Mouse (Mus musculus): ENCODE results near the gene Trim33. TPM values are rescaled to one million over a fixed set of nuclear protein-coding genes. Genes with fewer than 3 reads are reported as not detected.
A peak's percentile ranks its signal among the peaks of the same experiment; 100 is the strongest.

Gene Trim33
- total and polyA plus RNA-seq, 2 experiments from 2014 or later, result 19.3 to 63.3 TPM

- H3K9me3 ChIP-seq (ENCODE audit: low read length), result no peaks in the 10 kb centered on the region
- no peak for TF ChIP-seq CTCF (IDR thresholded peaks at IDR 0.05; ENCODE audit: low read depth)
Observed at GRCm38 (mm10) chr3:103397523-103397922, 118.4 kb downstream of the Trim33 start.

GRCm38 (mm10) chr3:103400807-103401206 is 121.7 kb downstream of the Trim33 start:
- no peaks in the 10 kb centered on the region for H3K27me3 ChIP-seq (ENCODE audit: insufficient read depth, low read length)
- no peak for TF ChIP-seq CTCF (IDR thresholded peaks at IDR 0.05; ENCODE audit: low read depth)
- H3K9ac ChIP-seq (replicated peaks; ENCODE audit: low read length), result no peak overlapping the region
- H3K4me3 ChIP-seq (ENCODE audit: low read length), result no peak overlapping the region
- H3K36me3 ChIP-seq (ENCODE audit: insufficient read depth, low read length), result no peaks in the 10 kb centered on the region
- no peaks in the 10 kb centered on the region; the same call in 1 of the 2 replicates for H3K4me1 ChIP-seq (ENCODE audit: insufficient read depth, low read length)
- H3K4me2 ChIP-seq (ENCODE audit: low read depth, low read length), result no peak overlapping the region
- peak overlapping the region; percentile 65; the same call in 1 of the 2 replicates for H3K27ac ChIP-seq
- H3K9me3 ChIP-seq (ENCODE audit: low read length), result no peaks in the 10 kb centered on the region
- WGBS, result 71% methylated on average over 6 of the region's 6 CpGs
- no peak for ATAC-seq
- DNase-seq (ENCODE audit: low spot score), result no peak

More at GRCm38 (mm10) chr3:103397523-103397922, 118.4 kb downstream of the Trim33 start:
- no peak overlapping the region for H3K9ac ChIP-seq (replicated peaks; ENCODE audit: low read length)
- no peak overlapping the region for H3K27ac ChIP-seq
- H3K36me3 ChIP-seq (ENCODE audit: insufficient read depth, low read length), result no peaks in the 10 kb centered on the region
- ATAC-seq, result no peak
- no peaks in the 10 kb centered on the region; the same call in 1 of the 2 replicates for H3K4me1 ChIP-seq (ENCODE audit: insufficient read depth, low read length)
- H3K27me3 ChIP-seq (ENCODE audit: insufficient read depth, low read length), result no peaks in the 10 kb centered on the region
- no peak overlapping the region for H3K4me3 ChIP-seq (ENCODE audit: low read length)
- no peak for DNase-seq (ENCODE audit: low spot score)
- 90% methylated on average over 3 of the region's 3 CpGs for WGBS
- H3K4me2 ChIP-seq (ENCODE audit: low read depth, low read length), result no peak overlapping the region

GRCm38 (mm10) chr3:103401342-103402098 is 122.4 kb downstream of the Trim33 start:
- DNase-seq (ENCODE audit: low spot score), result peak; percentile 78
- peak; percentile 86 for ATAC-seq
- Histone ChIP-seq H3K27ac (peak overlapping the region; percentile 65), H3K9ac (replicated peaks; ENCODE audit: low read length) (no peak overlapping the region), H3K4me1 (ENCODE audit: insufficient read depth, low read length) (no peaks in the 10 kb centered on the region; the same call in 1 of the 2 replicates), H3K36me3 (ENCODE audit: insufficient read depth, low read length) (no peaks in the 10 kb centered on the region), H3K27me3 (ENCODE audit: insufficient read depth, low read length) (no peaks in the 10 kb centered on the region), H3K9me3 (ENCODE audit: low read length) (no peaks in the 10 kb centered on the region), H3K4me3 (ENCODE audit: low read length) (no peak overlapping the region), H3K4me2 (ENCODE audit: low read depth, low read length) (0 out of 2 replicates have a peak overlapping the region, but pooled peaks have one; percentile 13)
- no peak for TF ChIP-seq CTCF (IDR thresholded peaks at IDR 0.05; ENCODE audit: low read depth)
- WGBS, result 22% methylated on average over 17 of the region's 17 CpGs

- H3K4me1 ChIP-seq (ENCODE audit: insufficient read depth, low read length), result no peaks in the 10 kb centered on the region; the same call in 1 of the 2 replicates
- WGBS, result 14% methylated on average over 10 of the region's 10 CpGs
- no peaks in the 10 kb centered on the region for H3K36me3 ChIP-seq (ENCODE audit: insufficient read depth, low read length)
- H3K27me3 ChIP-seq (ENCODE audit: insufficient read depth, low read length), result no peaks in the 10 kb centered on the region
- 0 out of 2 replicates have a peak, but pooled peaks have one; percentile 39 for ATAC-seq
- H3K4me2 ChIP-seq (ENCODE audit: low read depth, low read length), result no peak overlapping the region
- H3K9me3 ChIP-seq (ENCODE audit: low read length), result no peaks in the 10 kb centered on the region
- H3K27ac ChIP-seq, result peak overlapping the region; percentile 16; the same call in 1 of the 2 replicates
- no peak for TF ChIP-seq CTCF (IDR thresholded peaks at IDR 0.05; ENCODE audit: low read depth)
- H3K9ac ChIP-seq (replicated peaks; ENCODE audit: low read length), result no peak overlapping the region
- DNase-seq (ENCODE audit: low spot score), result peak; percentile 30
- no peak overlapping the region for H3K4me3 ChIP-seq (ENCODE audit: low read length)
Observed at GRCm38 (mm10) chr3:103402212-103402611, 123.1 kb downstream of the Trim33 start.

GRCm38 (mm10) chr3:103405135-103405534 is 126.0 kb downstream of the Trim33 start:
- no peak for DNase-seq (ENCODE audit: low spot score)
- H3K4me3 ChIP-seq (ENCODE audit: low read length), result no peak overlapping the region

GRCm38 (mm10) chr3:103405871-103406765 is 127.0 kb downstream of the Trim33 start:
- no peaks in the 10 kb centered on the region for H3K27me3 ChIP-seq (ENCODE audit: insufficient read depth, low read length)
- H3K36me3 ChIP-seq (ENCODE audit: insufficient read depth, low read length), result no peaks in the 10 kb centered on the region
- no peaks in the 10 kb centered on the region; the same call in 1 of the 2 replicates for H3K4me1 ChIP-seq (ENCODE audit: insufficient read depth, low read length)
- H3K9me3 ChIP-seq (ENCODE audit: low read length), result no peaks in the 10 kb centered on the region
- no peak for TF ChIP-seq CTCF (IDR thresholded peaks at IDR 0.05; ENCODE audit: low read depth)
- no peak overlapping the region for H3K4me2 ChIP-seq (ENCODE audit: low read depth, low read length)
- DNase-seq (ENCODE audit: low spot score) (no peak), ATAC-seq (no peak)
- no peak overlapping the region for H3K27ac ChIP-seq
- WGBS, result 82% methylated on average over 11 of the region's 11 CpGs
- H3K9ac ChIP-seq (replicated peaks; ENCODE audit: low read length), result no peak overlapping the region
- no peak overlapping the region for H3K4me3 ChIP-seq (ENCODE audit: low read length)

More at GRCm38 (mm10) chr3:103405135-103405534, 126.0 kb downstream of the Trim33 start:
- Histone ChIP-seq H3K4me2 (ENCODE audit: low read depth, low read length) (no peak overlapping the region), H3K9me3 (ENCODE audit: low read length) (no peaks in the 10 kb centered on the region), H3K36me3 (ENCODE audit: insufficient read depth, low read length) (no peaks in the 10 kb centered on the region), H3K27me3 (ENCODE audit: insufficient read depth, low read length) (no peaks in the 10 kb centered on the region), H3K27ac (no peak overlapping the region), H3K9ac (replicated peaks; ENCODE audit: low read length) (no peak overlapping the region), H3K4me1 (ENCODE audit: insufficient read depth, low read length) (no peaks in the 10 kb centered on the region; the same call in 1 of the 2 replicates)
- no peak for TF ChIP-seq CTCF (IDR thresholded peaks at IDR 0.05; ENCODE audit: low read depth)
- WGBS, result 82% methylated on average over 2 of the region's 2 CpGs
- no peak for ATAC-seq

Other genes starting within 250 kb of the Trim33 start
- gene Nras, start 221.0 kb upstream of the Trim33 start, total RNA-seq (2014; rRNA removed), result 47.8 and 53.6 TPM in 2 replicates
- 67.1 and 73.7 TPM in 2 replicates for gene Nras, start 221.0 kb upstream of the Trim33 start, polyA plus RNA-seq (2015; fragmentation: Nextera tagmentation; extraction: Ambion mirVana)
- 0.07 and 2.6 TPM in 2 replicates for gene Ampd1, start 205.3 kb upstream of the Trim33 start, total RNA-seq (2014; rRNA removed)
- gene Ampd1, start 205.3 kb upstream of the Trim33 start, polyA plus RNA-seq (2015; fragmentation: Nextera tagmentation; extraction: Ambion mirVana), result not detected in 2 replicates
- gene Dennd2c, start 176.7 kb upstream of the Trim33 start, total RNA-seq (2014; rRNA removed), result 0.94 and 1.7 TPM in 2 replicates
- 0.73 and 0.79 TPM in 2 replicates for gene Dennd2c, start 176.7 kb upstream of the Trim33 start, polyA plus RNA-seq (2015; fragmentation: Nextera tagmentation; extraction: Ambion mirVana)
- 54.6 and 60.7 TPM in 2 replicates for gene Bcas2, start 107.6 kb upstream of the Trim33 start, total RNA-seq (2014; rRNA removed)
- gene Bcas2, start 107.6 kb upstream of the Trim33 start, polyA plus RNA-seq (2015; fragmentation: Nextera tagmentation; extraction: Ambion mirVana), result 204 and 220 TPM in 2 replicates

All from hindbrain, postnatal 0 days (tissue).